Mouse (Mus musculus): Measurements from ENCODE around the gene Agpat2.

The Agpat2 gene

DNA sequence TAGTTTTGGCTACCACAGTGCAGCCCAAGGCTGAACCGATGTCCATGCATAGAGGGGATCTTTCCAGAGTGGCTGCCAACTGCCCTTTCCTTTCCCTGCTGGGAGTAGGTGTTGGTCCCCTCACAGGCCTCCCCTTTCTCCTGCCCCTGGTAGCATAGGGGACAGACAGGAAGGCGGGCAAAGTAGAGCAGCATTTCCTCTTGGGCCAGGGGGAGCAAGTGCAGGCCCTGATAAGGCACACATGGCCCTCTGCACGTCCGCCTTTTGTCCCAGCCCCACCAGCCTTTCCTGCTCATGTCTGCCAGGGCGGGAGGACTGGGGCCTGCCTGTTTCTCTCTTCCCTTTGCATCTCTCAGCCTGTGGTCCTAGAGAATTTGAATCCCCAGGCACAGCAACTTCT lies 32.4 kb downstream of the Agpat2 start:
- no peak for DNase-seq

DNA sequence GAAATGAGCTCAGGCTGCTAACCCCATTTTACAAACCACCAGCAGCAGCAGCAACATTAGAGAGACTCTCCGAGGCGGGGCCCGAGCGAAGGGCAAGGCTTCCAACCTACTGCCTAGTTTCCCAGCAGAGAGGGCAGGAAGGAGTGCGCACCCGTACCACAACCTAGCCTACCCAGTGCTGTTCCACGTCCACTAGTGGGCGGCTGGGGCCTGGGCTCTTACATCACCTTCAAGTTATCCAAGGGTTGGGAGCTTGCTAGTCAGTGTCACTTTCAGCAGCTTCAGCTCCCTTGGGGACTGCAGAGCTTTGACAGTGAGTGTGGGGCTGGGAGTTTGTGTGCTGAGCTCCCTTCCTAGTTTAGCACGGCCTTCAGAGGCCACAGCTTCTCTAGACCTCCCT lies 32.8 kb downstream of the Agpat2 start:
- no peak for DNase-seq

DNA sequence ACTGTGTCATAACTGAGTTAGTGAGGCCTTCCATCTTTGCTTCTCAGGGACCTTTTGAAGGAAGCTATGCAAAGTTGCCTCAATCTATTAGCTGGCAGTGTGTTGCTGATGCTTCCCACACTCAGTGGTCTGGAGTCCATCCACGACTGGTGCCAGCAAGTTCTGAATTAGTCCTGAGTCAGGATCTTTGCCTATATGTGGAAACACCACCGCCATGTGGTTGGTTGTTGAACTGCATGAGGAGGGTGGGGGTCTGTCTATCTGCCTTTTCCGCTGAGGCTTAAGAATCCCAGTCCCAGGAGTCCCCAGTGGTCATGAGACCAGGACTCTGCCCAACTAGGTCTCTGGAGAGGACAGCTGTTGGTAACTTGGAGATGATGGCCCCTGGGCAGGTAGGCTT lies 34.2 kb downstream of the Agpat2 start:
- DNase-seq = no peak

DNA sequence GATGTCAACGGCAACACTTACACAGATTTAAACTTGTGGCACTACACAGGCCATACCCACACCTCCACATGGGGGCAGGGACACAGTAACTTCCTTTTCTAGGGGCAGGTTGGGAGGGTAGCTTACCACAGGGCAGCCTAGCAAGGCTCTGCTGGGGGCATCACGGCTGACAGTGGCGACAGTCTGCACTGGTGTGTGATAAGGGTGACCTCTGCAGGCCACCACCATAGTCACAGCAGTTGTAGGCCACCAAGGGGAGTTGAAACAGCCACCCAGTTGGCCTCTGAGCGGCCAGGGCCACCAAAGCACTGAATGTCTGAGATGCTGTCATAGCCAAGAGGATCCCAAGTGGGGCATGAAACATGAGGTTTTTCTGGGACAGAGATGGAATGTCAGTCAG lies 38.0 kb downstream of the Agpat2 start:
- no peak for DNase-seq

DNA sequence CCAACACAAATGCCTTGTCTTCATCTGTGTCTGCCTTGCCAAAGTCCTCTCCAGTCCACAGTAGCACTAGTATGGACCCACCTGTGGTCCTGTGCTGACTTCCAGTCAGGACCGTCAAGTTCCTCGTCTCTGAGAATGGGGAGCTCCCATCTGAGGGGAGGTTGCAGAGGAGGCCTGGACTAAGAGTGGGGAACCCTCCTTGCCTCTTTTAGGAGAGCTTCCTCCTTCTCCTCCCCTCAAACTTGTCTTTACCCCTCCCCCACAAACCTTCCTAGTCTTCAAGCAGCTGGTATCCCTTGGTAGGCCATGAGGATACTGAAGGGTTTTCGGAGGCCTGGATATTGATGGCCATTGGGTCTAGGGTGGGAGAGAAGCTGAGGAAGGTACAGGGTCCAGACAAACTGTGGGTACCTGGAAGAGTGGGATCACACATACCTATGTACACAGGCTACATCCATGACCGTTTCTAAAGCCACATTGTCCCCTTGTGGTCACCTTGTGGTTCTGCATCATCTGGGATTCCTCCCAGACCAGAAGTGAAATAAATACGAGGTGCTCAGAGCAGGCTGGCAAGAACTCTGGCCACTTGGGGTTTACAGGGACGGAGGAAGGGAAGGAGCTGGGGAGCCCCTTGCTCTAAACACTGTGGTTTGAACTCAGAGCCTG lies 42.7 kb downstream of the Agpat2 start:
- no peak for DNase-seq

DNA sequence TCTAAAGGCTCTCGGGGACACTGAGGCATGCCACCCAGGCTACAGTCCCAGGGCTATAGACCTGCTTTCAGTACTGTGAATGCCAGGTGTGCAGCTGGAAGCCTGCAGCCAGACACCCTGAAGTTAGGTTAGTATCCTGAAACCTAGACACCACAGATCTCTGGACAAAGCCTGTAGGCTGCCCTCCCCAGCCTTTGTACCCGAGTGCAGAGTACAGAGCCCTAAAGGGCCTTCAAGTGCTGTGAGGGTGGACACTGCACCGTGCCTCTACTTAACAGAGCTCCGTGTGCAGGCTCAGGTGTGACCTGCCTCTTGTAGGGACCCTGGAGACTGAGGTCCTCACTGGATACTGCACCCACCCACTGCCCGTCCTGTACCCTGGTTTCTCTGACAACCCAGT lies 43.7 kb downstream of the Agpat2 start:
- no peak for DNase-seq

DNA sequence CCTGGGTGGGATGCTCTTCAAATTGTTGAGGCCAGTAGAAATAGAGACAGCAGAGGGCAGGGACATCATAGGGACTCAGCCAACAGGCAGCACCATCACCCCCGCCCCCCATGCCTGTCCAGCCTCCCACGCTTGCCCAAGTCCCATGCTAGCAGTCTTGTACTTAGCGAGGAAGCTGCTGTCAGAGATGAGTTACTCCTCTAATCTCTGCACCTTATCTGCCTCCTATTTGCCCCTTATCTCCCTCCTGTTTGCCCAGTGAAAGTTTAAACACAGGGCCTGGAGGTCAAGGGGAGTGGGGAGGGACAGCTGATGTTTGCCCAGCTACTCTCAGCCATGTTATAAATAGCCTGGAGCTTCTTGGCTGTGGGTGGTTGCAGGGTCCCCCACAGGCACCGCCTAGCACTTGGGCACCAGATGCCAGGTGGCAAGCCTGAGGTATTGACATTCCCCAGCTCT lies 47.7 kb downstream of the Agpat2 start:
- no peak for DNase-seq

DNA sequence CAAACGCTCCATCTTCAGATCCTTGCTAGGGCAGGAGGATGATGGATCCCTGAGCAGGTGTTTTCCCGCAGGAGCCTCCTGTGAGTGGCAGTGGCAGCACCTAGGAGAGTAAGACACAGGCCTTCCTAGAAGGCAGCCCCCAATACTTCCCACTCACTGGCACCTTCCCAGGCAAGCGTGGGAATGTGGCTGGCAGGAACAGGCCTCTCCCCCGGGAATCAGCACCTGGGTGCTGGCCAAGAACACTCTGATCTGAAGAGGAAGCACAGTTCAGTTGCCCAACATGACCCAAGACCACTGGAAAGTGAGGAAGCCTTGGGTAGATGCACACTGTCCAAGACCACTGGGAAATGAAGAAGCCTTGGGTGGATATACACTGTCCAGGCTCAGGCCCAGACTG lies 49.1 kb downstream of the Agpat2 start:
- DNase-seq = peak; percentile 77

DNA sequence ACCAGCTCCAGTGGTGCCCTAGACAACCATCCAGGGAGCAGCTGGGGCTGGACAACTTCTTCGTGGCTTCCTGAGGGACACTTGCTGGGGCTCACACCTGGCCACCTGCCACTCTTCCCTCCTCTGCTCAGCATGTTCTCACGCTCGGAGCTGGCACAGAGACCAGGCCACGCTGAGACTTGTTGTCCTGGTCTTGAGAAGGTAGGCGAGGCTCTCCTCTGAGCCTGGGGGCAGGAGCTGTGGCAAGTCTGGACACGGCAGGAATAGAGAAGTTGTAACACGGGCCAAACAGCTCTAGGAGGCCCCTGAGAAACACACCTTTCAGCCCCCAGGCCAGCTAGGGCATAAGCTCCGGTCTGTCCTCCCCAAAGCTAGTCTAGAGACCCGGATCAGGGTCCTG lies 50.3 kb downstream of the Agpat2 start:
- DNase-seq = no peak

DNA sequence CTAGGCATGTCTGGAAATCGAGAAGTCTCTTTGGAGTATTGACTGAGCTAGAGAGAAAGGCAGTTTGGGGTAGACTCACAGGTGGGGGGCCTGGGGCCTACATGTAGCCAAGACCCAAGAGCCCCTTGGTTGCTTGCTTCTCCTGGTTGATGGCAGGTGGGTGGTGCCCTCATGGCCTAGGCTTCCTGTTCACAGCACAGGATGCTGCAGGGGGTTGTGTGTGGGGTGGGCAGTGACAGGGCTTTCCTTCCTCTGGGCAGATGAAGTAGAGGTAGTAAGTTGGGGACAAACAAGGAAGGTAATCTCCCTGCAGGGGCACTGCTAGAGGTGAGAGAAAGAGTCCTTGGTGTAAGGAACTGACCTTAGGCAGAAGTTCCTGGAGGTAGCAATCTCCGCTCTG lies 52.2 kb downstream of the Agpat2 start:
- DNase-seq = no peak

DNA sequence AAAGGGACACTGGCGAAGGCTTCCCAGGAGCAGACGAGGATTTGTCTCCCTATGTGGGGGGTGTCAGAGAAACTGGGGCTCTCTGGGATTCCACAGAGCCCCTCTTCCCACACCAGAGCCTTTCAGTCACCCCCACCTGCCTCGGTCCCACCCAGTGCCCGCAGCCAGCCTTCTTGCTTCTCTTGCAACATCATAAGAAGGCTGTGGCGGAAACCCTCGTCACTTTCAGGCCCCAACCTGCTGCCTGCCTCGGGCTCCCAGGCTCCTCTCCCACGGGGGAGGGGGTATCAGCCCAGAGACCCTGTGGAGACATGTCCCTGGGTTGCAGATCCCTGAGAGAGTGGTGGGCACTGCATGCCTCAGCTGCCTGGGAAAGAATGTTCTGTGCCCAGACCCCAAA lies 52.8 kb downstream of the Agpat2 start:
- no peak for DNase-seq

DNA sequence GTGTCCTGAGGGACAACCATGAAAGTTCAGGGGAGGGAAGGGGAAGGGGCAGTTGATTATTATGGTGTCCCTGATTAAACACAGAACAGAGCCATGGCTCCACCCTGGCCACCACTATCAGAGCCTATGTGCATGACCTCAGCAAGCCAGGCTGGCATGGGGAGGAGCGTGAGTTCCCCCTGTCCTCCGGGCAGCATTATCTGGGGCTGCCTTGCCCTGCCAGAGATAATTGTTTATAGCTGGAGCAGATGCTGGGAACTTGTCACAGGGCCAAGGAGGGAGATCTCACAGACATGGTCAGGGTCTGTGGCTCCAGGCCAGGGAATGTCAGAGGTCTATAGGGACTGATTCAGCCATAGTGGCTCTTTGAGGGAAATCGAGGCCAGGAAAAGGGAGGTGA lies 53.4 kb downstream of the Agpat2 start:
- no peak for DNase-seq

DNA sequence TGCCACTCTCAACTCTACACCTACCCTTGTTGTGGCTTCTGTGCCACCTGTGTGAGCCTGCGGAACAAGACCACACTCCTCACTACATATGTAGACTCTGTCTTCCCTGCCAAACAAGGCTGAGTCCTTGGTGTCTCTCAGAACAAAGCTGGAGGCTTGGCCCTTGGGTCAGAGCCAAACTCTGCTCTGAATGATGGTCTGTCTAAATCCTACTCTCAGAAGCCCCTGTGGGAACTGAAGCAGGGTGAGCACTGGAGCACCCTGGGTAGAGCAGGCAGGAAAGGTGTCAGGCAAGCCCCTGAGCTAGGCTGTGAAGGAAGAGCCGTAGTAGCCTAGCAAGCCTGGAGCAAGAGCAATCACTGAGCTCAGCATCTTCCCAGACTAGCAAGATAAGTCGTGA lies 54.0 kb downstream of the Agpat2 start:
- DNase-seq = no peak

DNA sequence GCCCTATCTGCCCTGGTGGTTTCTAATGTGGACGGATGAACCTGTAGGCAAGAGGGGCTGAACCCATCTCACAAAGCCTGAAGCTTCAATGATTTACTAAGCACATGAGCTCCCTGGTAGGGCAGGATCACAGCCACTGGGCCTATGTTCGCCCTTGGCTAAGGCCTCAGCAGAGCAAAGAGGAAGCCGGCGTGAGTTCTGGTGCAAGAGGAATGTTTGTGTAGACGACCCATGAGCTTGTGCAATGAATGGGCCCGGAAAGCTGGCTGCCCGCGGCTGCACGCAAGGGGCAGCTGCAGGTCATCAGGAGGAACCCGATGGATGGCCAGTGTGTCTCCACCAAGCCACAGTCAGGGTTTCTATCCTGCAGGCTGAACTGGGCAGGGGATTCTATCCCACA lies 54.4 kb downstream of the Agpat2 start:
- peak; percentile 64 for DNase-seq

DNA sequence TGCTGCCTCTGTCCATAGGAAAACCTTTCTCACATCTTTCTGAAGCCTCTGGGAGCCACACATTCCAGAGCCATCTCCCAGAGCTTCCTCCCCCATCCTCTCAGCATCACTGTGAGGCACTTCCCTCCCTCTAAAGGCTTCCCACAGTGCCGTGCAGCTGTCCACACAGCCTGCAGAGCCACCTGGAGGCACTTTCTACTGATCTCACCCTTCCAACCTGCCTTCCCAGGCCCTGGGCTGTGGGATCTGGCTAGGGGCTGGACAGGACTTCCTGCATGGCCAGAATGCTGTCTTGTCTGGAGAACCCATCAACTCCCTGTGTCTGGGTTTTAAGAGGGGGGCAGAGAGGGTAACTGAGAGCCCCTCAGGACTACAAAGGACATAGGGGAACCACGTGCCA lies 56.7 kb downstream of the Agpat2 start:
- DNase-seq = no peak

DNA sequence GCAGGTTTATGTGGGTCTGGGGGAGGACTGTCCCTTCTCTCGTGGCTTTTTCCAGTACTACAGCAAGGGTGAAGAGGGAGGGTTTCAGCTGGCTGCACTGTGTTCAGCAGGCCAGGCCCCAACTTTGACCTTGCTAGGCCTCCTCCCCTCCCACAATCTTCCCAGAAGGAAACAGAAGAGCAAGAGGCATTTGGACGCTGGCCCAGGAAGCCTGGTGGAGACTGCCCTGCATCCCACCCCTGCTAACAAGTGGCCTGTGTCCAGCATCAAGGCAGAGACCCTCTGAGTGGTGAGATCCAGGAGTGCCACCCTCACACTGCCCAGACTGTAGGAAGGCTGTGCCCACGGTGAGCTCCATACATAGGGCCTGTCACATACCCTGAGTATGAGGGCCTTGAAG lies 60.0 kb downstream of the Agpat2 start:
- DNase-seq = no peak

DNA sequence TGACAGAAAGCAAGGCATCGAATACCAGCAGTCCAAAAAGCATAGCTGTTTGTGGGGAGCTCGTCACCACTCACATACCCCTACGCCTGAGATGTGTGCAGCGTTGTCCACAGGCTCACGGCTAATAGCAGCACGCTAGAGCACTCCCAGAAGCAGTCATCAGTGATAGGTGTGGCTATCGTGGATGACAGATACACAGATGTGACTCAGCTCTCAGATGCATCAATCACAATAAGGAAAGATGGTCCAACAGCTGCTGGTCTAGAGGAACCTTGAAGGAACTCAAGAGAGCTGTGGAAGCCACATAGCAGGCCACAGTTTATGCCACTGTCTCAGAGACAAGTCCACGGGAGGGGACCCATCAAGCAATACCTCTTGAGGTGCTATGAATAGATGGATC lies 60.4 kb downstream of the Agpat2 start:
- no peak for DNase-seq

DNA sequence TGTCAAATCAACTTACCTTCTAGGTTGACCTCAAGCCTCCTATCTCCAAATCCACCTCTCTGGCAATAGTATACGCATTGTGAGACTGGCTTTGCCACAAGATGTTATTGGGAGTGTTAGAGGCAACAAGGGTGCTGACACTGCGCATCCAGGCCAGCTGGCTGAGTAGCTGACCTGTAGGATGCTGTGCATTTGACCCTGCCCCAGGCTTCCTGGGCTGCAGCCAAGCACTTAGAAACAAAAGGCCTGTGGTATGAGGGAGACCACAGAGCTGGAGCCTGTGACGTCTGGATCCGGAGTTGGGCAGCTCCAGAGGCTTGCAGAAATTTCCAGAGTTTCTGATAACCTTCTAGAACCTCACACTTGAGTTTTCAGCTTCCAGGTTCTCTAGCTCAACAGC lies 61.1 kb downstream of the Agpat2 start:
- DNase-seq = no peak

Data from layer of hippocampus, adult 9-11 months (tissue).